In the genomic region with DNA sequence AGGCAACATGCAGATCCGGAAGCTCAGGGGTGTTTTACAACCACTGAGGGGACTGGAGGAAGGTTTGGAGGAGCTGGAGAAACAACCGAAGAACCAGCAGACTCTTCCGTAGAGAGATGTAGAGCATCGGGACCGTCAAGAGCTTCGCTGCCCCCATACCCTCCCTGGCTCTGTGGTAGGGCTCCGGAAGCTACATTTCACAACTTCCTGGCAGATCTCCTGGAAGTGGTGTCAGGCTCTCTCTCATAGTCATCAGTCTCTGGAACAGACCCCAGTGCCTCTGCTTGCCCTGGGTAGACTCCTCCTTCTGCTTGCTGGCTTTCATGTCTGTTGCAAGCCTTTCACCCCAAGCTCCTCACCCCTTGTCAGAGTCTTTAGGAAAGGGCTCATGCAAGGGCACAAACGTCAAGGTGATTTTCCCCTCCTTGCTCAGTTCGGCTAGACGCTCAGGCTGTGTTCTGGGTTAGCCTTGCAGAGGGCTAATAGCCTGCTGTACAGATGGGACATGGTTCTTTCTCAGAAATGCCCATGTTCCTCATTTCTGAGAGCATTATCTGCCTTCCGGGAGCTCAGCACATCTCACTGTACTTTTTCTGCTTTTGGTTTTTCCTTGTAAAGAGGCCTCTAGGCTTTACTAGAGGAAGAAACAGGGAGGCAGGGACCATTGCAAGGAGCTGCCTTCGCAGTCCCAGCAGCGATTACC, we compare ENCODE assay signal across 11 mouse cellular contexts. TPM values are rescaled to one million over a fixed set of nuclear protein-coding genes. Genes with fewer than 3 reads are reported as not detected.
DNase-seq lines count a peak whose midpoint lies in the region; ATAC-seq and TF ChIP-seq lines count a peak whose summit lies in the region.
"Had no signal": no experiment of that assay in that cellular context is flagged by ENCODE, and none has a peak within 500 bp of the region (broad histone marks: within the 10 kb centered on the region; RNA-seq: fewer than 3 reads in every experiment).

No protein-coding gene starts in this region.

- TF ChIP-seq POLR2A in small intestine, adult 2 months (IDR thresholded peaks at IDR 0.05; ENCODE audit: low read depth, low read length), result no peak

- WGBS in small intestine, adult 2 months, result 70% methylated on average over 13 of the region's 13 CpGs

- peak; percentile 98 for DNase-seq in heart, adult 11 months
- no peak for DNase-seq in heart, adult 8-10 months (ENCODE audit: low spot score)
- DNase-seq in fibroblast of lung, adult 2 months (ENCODE audit: low read depth), result peak; percentile 72
- DNase-seq in c-Kit-positive CD71-positive TER-119-positive erythroid progenitor cells, embryonic 14.5 days (ENCODE audit: low spot score), result no peak
- DNase-seq in left cerebral cortex, adult 11 months (ENCODE audit: low spot score), result no peak
- no peak for DNase-seq in right cerebral cortex, adult 18-20 months

- 0 out of 2 replicates have a peak overlapping the region, but pooled peaks have one; percentile 5 for H3K27ac ChIP-seq in small intestine, adult 2 months (ENCODE audit: insufficient read depth, low read depth, low read length)
- H3K27ac ChIP-seq: intestine, embryonic 15.5 days; limb, embryonic 13.5 days; neural tube, embryonic 13.5 days had no signal

- no peak overlapping the region for H3K4me3 ChIP-seq in small intestine, adult 2 months (ENCODE audit: low read depth, low read length)
- H3K4me3 ChIP-seq: intestine, embryonic 15.5 days; limb, embryonic 13.5 days; neural tube, embryonic 13.5 days had no signal

- H3K4me1 ChIP-seq in small intestine, adult 2 months (ENCODE audit: control insufficient read depth, insufficient read depth, insufficient read length, low read length), result no peaks in the 10 kb centered on the region; the same call in 1 of the 2 replicates

- peak; percentile 83 for ATAC-seq in inflammation-experienced regulatory T-cells, adult 6 months
- ATAC-seq: intestine, embryonic 15.5 days had no signal

- H3K27me3 ChIP-seq in small intestine, adult 2 months (ENCODE audit: control insufficient read depth, insufficient read depth, low read length), result no peaks in the 10 kb centered on the region
- H3K27me3 ChIP-seq: intestine, embryonic 15.5 days; limb, embryonic 13.5 days; neural tube, embryonic 13.5 days had no signal

- TF ChIP-seq CTCF in small intestine, adult 2 months (IDR thresholded peaks at IDR 0.05; ENCODE audit: extremely low read depth, insufficient read length, insufficient replicate concordance, low read depth, low read length), result no peak

- H3K36me3 ChIP-seq in small intestine, adult 2 months (ENCODE audit: control insufficient read depth, insufficient read depth, low read length), result no peaks in the 10 kb centered on the region
- H3K36me3 ChIP-seq: intestine, embryonic 15.5 days; limb, embryonic 13.5 days; neural tube, embryonic 13.5 days had no signal

RNA-seq across cellular contexts. Expression of a gene that starts 16.0 kb away (rescaled TPM):
- total RNA-seq in heart, adult 8-10 months (2022), result 10 to 100 TPM; 42.7 to 54.0 (median 47.9) TPM
- polyA plus RNA-seq in inflammation-experienced regulatory T-cells, adult 6 months (2017; shearing (Covaris generic)), result 100 to 1,000 TPM; 141 to 184 (median 147) TPM
- 14.6 and 23.5 TPM in 2 replicates for polyA plus RNA-seq in small intestine, adult 2 months (2012; rRNA removed)

RNA-seq across cellular contexts. Expression of a gene that starts 55.7 kb away (rescaled TPM):
- not detected for total RNA-seq in heart, adult 8-10 months (2022)
- not detected for polyA plus RNA-seq in inflammation-experienced regulatory T-cells, adult 6 months (2017; shearing (Covaris generic))
- polyA plus RNA-seq in small intestine, adult 2 months (2012; rRNA removed), result not detected in 2 replicates
- polyA plus RNA-seq: intestine, embryonic 15.5 days; limb, embryonic 13.5 days; neural tube, embryonic 13.5 days had no signal

Comparison
In these comparisons a context has a peak if more than half of its experiments do, and no peak if none do; other contexts are left out.
1. DNase-seq: peak in heart, adult 11 months (single experiment) and fibroblast of lung, adult 2 months (single experiment); none in heart, adult 8-10 months (single experiment), c-Kit-positive CD71-positive TER-119-positive erythroid progenitor cells, embryonic 14.5 days (single experiment), left cerebral cortex, adult 11 months (single experiment) and right cerebral cortex, adult 18-20 months (single experiment).